Mouse (Mus musculus): ENCODE measurements around the gene Rab1b. TPM values are rescaled to one million over a fixed set of nuclear protein-coding genes. Genes with fewer than 3 reads are reported as not detected.
"Not testable (repeated sequence)": the region's sequence is repeated elsewhere in the genome, so short reads cannot be mapped to it uniquely, and the experiment has no call there.

Rab1b gene
- total RNA-seq, 1 experiment from 2014 or later, result 87.3 TPM

DNA sequence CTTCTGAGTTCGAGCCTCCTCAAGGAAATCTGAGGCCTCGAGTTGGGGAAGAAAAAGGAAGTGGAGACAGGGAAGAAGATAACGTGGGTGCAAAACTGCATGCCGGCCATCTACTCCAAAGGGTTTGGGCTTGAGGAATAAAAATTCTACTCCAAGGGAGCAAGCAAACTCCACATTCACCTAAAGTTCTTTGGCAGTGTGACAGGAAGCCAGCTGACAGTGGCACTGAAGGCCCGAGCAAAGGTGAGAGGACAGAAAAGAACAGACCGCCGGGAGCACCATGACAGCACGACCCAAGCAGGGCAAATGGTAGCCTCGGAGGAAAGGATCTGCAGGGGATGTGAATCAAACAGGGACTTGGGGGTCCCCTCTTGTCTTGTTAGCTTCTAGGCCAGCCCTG is 798 bp downstream of the Rab1b start:
- ATAC-seq (replicated peaks; ENCODE audit: insufficient number of reproducible peaks, low FRiP score, low TSS enrichment, poor library complexity, severe bottlenecking), result no peak

GRCm38 (mm10) chr19:5098363-5099143 is 8.3 kb downstream of the Rab1b start, which contains the start of gene Cnih2:
Gene Cnih2 (minus strand): TSS chr19:5098521.
- ATAC-seq (replicated peaks; ENCODE audit: insufficient number of reproducible peaks, low FRiP score, low TSS enrichment, poor library complexity, severe bottlenecking), result no peak

GRCm38 (mm10) chr19:5097521-5098362 is 9.1 kb downstream of the Rab1b start:
- ATAC-seq (replicated peaks; ENCODE audit: insufficient number of reproducible peaks, low FRiP score, low TSS enrichment, poor library complexity, severe bottlenecking), result no peak

GRCm38 (mm10) chr19:5095887-5096474 is 10.9 kb downstream of the Rab1b start:
- ATAC-seq (replicated peaks; ENCODE audit: insufficient number of reproducible peaks, low FRiP score, low TSS enrichment, poor library complexity, severe bottlenecking), result no peak

DNA sequence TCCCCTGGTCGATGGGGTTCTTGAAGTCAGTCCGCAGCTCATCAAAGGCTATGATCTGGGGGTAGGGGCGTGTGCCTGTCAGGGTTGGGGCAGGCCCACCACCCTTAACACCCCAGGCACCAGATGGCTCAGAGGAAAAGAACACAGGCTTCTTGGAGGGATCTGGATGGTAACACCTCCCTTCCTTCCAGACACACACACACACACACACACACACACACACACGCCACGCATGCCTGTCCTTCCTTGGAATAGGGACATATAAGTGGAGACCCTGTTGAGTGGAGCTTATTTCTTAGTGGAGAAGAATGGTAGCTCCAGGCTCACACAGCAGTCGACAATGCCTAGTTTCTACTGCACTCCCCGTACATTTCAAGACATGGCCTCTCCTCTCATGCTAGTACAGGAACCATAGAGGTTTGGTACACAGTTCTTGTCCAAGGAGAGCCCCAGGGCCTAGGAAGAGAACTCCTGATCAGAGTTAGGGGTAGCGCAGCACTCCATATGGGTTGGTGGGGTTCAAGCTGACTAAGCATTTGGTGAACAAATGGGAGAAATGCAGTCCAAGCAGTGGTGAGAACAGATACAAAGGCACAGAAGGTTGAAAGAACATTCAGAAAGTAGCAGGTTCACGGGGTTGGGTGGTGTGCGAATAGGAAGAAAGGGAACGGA is 12.0 kb downstream of the Rab1b start:
- ATAC-seq (replicated peaks; ENCODE audit: insufficient number of reproducible peaks, low FRiP score, low TSS enrichment, poor library complexity, severe bottlenecking), result no peak

DNA sequence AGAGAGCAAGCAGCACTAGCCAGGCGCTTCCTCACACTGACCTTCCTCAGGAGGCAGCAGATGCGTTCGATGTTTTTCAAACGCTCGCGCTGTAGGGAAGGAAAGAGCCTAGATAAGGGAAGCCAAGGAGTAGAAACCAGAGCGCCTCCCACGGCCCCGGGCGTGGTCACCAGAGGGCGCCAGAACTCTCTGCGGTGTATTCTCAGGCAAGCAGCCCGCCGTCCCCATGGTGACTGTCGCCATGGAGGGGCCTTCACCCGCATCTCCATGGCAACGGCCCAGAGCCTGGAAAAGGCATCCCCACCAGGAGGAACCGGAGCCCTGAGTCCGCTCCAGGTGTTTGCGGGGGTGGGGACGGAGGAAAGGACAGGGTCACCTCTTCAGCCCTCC is 12.6 kb downstream of the Rab1b start:
- peak; percentile 72 for ATAC-seq (replicated peaks; ENCODE audit: insufficient number of reproducible peaks, low FRiP score, low TSS enrichment, poor library complexity, severe bottlenecking)

DNA sequence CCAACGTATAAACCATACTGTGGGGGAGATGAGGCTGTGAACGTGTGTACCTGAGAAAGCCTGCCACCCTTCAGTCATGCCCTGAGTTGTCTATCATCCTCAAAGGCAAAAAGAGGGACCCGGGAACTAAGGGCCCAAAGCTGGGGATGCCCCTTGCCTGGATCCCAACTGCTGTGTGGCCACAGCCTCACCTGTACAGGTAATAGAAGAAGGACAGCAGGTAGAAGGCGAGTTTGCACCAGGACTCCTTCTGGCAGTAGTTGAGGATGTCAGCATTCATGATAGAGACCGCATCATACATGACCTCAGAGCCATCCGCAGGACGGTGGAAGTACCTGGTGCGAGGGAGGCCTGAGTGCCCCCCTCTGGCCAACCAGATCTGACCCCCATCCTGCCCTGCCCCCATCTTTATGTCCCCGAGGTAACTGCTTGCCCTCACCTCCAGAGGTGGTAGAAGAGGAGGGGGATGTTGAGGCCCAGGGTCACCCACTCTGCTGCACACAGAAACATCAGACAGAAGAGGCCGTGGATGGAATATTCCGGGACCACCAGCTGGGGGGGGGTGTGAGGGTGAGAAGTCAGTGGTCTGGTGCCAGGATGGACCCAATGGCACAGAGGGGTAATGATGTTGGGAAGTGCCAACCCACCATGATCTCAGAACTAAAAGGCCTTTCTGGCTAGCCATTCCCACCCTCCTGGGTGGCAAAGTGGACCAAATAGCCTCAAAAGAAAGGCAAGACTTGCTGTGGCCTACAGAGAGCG is 13.2 kb downstream of the Rab1b start:
- no peak for ATAC-seq (replicated peaks; ENCODE audit: insufficient number of reproducible peaks, low FRiP score, low TSS enrichment, poor library complexity, severe bottlenecking)

- ATAC-seq (replicated peaks; ENCODE audit: insufficient number of reproducible peaks, low FRiP score, low TSS enrichment, poor library complexity, severe bottlenecking), result no peak
Observed at GRCm38 (mm10) chr19:5092083-5092482, 14.8 kb downstream of the Rab1b start.

- ATAC-seq (replicated peaks; ENCODE audit: insufficient number of reproducible peaks, low FRiP score, low TSS enrichment, poor library complexity, severe bottlenecking), result no peak
Observed at GRCm38 (mm10) chr19:5089324-5089723, 17.5 kb downstream of the Rab1b start.

- ATAC-seq (replicated peaks; ENCODE audit: insufficient number of reproducible peaks, low FRiP score, low TSS enrichment, poor library complexity, severe bottlenecking), result peak; percentile 82
Observed at GRCm38 (mm10) chr19:5087884-5088728, 18.8 kb downstream of the Rab1b start, which contains the start of gene Yif1a. Gene Yif1a (plus strand): TSS chr19:5088538.

GRCm38 (mm10) chr19:5086533-5086932 is 20.3 kb downstream of the Rab1b start:
- ATAC-seq (replicated peaks; ENCODE audit: insufficient number of reproducible peaks, low FRiP score, low TSS enrichment, poor library complexity, severe bottlenecking), result not testable (repeated sequence)

GRCm38 (mm10) chr19:5085145-5085863 is 21.6 kb downstream of the Rab1b start, which contains the start of gene Tmem151a:
Gene Tmem151a (minus strand): TSS chr19:5085531.
- ATAC-seq (replicated peaks; ENCODE audit: insufficient number of reproducible peaks, low FRiP score, low TSS enrichment, poor library complexity, severe bottlenecking), result no peak

- ATAC-seq (replicated peaks; ENCODE audit: insufficient number of reproducible peaks, low FRiP score, low TSS enrichment, poor library complexity, severe bottlenecking), result no peak
Observed at GRCm38 (mm10) chr19:5084834-5085144, 22.1 kb downstream of the Rab1b start.

DNA sequence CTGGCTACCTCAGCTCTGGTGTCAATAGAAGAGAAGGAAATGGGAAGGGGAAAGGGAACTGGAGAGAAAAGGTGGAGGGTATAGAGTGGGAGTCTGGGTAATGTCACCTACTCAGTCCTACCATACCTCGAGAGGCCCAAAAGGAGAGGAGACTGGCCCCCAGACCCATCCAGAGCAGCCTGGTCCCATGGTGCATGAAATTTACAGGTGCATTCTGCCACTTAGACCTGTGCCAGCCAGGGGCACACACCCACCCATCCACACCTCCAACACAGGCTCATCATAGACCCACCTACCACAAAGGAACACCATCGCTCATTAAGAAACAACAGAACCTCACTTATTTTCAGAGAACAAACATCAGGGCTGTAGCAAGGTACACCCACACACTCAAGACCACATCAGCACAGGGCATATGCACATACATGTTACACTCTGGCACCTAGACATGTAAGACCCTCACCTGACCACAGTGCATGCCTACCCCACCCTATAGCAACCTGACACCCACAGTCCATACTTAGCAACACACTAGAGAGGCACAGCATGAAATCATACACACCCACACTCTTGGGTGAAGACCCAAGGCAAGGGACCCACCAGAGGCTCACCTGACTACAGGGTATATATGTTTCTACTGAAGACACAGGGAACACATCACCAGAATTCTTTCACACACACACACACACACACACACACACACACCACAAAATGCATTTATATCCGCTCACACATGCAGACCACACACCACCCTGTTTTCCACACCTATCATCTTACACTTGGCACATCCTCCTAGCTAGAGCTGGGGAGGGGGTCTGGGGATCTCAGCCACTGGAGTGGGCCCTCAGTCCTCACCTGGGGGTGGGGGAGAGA is 22.7 kb downstream of the Rab1b start:
- ATAC-seq (replicated peaks; ENCODE audit: insufficient number of reproducible peaks, low FRiP score, low TSS enrichment, poor library complexity, severe bottlenecking), result no peak

GRCm38 (mm10) chr19:5082596-5082995 is 24.3 kb downstream of the Rab1b start:
- no peak for ATAC-seq (replicated peaks; ENCODE audit: insufficient number of reproducible peaks, low FRiP score, low TSS enrichment, poor library complexity, severe bottlenecking)

GRCm38 (mm10) chr19:5082005-5082404 is 24.9 kb downstream of the Rab1b start:
- ATAC-seq (replicated peaks; ENCODE audit: insufficient number of reproducible peaks, low FRiP score, low TSS enrichment, poor library complexity, severe bottlenecking), result no peak

Data from monocyte, adult 5-6 weeks (primary cell).